Mouse (Mus musculus) G1E (cell line): ENCODE results near the gene Pars2.

Source experiments
- CTCF ChIP-seq: IDR thresholded peaks from 2 replicates; pipeline ENCODE4 v1.5.1; 2012; ENCODE audit warnings: low read depth, low read length, inconsistent platforms, mixed read lengths
- TAL1 ChIP-seq: conservative IDR thresholded peaks from 2 replicates; pipeline ENCODE4 v1.6.1; 2012; ENCODE audit warnings: low read depth, low read length, inconsistent platforms, mixed read lengths

DNA sequence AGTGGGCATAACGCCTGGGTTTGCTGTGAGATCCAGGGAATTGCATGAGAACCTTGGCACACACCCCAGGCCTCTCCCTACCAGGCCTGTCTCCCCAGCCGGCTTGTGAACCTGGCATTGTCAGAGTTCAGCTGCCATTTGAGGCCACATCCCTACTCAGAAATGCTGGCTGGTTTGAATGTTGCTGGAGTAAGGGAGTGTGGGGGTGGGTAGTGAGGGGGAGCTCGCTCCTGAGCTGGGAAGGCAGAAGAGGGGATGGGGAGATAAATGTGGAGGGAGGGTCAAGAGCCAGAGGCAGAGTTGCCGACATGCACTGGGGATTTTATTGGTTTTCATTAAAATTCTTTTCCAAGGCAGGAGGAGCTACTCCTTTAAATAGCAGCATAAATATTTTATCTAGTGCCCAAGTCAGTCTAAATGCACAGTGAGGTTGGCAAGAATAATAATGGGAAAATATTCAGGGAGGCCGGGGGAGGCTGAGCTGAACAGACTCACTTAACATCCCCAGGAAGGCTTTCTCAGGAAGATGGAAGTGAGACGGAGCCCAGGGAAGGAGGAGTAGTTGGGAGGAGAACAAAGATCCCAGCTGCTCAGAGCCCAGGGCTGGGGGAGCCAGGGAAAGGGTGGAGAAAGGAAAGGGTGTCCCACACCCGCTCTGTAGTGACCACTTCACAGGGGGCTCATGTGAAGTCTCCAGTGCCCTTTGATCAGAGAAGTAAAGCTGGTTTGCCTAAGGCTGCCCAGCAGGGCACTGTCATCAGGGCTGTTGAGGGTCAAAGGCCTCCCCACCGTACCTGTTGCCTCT is 17.4 kb upstream of the Pars2 start:
- TF ChIP-seq CTCF (no peak), TAL1 (no peak)
